Comparison of ENCODE assay signal across 7 mouse cellular contexts in the genomic region with DNA sequence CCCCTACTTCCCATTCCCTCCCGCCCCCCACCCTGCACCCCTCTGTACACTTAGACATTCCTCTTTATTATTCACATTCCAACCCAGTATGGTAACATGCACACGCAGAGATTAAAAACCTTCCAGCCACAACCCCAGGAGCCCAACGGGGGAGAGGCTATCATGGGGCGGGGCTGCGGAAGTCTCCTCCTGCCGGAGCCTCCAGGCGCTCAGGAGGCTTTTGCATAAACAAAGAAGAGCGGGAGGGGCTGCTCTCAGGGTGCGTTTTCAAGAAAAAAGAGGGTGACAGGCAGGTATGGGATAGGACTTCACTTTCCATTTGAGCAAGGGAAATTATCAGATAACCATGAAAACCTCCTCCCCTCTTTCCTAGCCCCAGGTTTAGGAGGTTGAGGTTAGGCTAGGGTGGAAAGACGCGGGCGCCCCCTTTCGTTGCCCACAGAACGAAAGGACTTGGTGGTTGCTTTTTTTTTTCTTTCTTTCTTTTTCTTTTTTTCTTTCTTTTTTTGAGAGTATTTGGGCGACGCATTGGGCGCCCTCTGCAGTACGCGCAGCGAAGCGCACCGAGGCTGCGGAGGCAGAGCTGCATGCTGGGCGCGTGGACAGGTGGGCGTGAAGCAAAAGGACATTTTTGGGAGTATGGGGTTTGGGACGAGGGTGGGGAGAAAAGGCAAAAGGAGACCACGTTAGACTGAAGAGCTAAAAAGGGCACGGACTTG. TPM values are rescaled to one million over a fixed set of nuclear protein-coding genes. Genes with fewer than 3 reads are reported as not detected.
DNase-seq lines count a peak whose midpoint lies in the region; ATAC-seq and TF ChIP-seq lines count a peak whose summit lies in the region.

No protein-coding gene starts in this region.

- under 1% methylated on average over 29 of the region's 29 CpGs for WGBS in limb, embryonic 10.5 days
- 4% methylated on average over 29 of the region's 29 CpGs for WGBS in small intestine, adult 2 months

- no peaks in the 10 kb centered on the region for H3K9me3 ChIP-seq in limb, embryonic 10.5 days (replicated peaks)

- peaks cover 80% of the 10 kb centered on the region for H3K27me3 ChIP-seq in limb, embryonic 10.5 days (ENCODE audit: low read depth, poor library complexity, severe bottlenecking)
- no peaks in the 10 kb centered on the region for H3K27me3 ChIP-seq in small intestine, adult 2 months (ENCODE audit: control insufficient read depth, insufficient read depth, low read length)

- intact Hi-C loops in gastrocnemius, postnatal 14 days (cut with DNase I; ENCODE audit: low total_unique reads) = loop anchor here (5.0 kb wide), 1 partner anchor 82 kb away; no protein-coding TSS in a partner anchor

- TF ChIP-seq POLR2A in small intestine, adult 2 months (IDR thresholded peaks at IDR 0.05; ENCODE audit: low read depth, low read length) = no peak

- ATAC-seq in inflammation-experienced regulatory T-cells, adult 6 months = peak; percentile 54

- H3K4me1 ChIP-seq in limb, embryonic 10.5 days = peaks cover 29% of the 10 kb centered on the region
- H3K4me1 ChIP-seq in small intestine, adult 2 months (ENCODE audit: control insufficient read depth, insufficient read depth, insufficient read length, low read length) = 0 out of 2 replicates have a peak, but pooled peaks cover 3% of the 10 kb centered on the region

- TF ChIP-seq CTCF in small intestine, adult 2 months (IDR thresholded peaks at IDR 0.05; ENCODE audit: extremely low read depth, insufficient read length, insufficient replicate concordance, low read depth, low read length) = peak; percentile 74; the same call in 1 of the 2 replicates

- H3K36me3 ChIP-seq in limb, embryonic 10.5 days = no peaks in the 10 kb centered on the region
- no peaks in the 10 kb centered on the region for H3K36me3 ChIP-seq in small intestine, adult 2 months (ENCODE audit: control insufficient read depth, insufficient read depth, low read length)

- peak overlapping the region; percentile 47 for H3K4me3 ChIP-seq in limb, embryonic 10.5 days
- H3K4me3 ChIP-seq in small intestine, adult 2 months (ENCODE audit: low read depth, low read length) = peak overlapping the region; percentile 63

- peak overlapping the region; percentile 6 for H3K27ac ChIP-seq in limb, embryonic 10.5 days
- no peak overlapping the region for H3K27ac ChIP-seq in small intestine, adult 2 months (ENCODE audit: insufficient read depth, low read depth, low read length)

- DNase-seq in adipocyte (ENCODE audit: low spot score) = peak; percentile 57
- DNase-seq in cerebellum, postnatal 10 days = peak; percentile 79 to 80
- peak; percentile 59 for DNase-seq in gastrocnemius, postnatal 14 days
- DNase-seq in limb, embryonic 10.5 days (ENCODE audit: low spot score) = peak; percentile 66
- peak; percentile 71 for DNase-seq in mesoderm, embryonic 11.5 days (ENCODE audit: low read depth, low spot score)

RNA-seq across cellular contexts. Expression of a gene that starts 5.6 kb away (rescaled TPM):
- 1 to 10 TPM in 1 of 2 experiments, under 1 TPM in 1; 0.96 to 4.6 TPM for total RNA-seq in gastrocnemius, postnatal 14 days (2021)
- polyA plus RNA-seq in inflammation-experienced regulatory T-cells, adult 6 months (2017; shearing (Covaris generic)) = under 1 TPM in 1 of 3 experiments, not detected in 2; 0.54 TPM
- 0.55 and 0.74 TPM in 2 replicates for polyA plus RNA-seq in limb, embryonic 10.5 days (2016; fragmentation: Nextera tagmentation; extraction: Ambion mirVana)
- 2.7 and 56.1 TPM in 2 replicates for polyA plus RNA-seq in small intestine, adult 2 months (2012; rRNA removed)

RNA-seq across cellular contexts. Expression of a gene that starts 8.1 kb away (rescaled TPM):
- total RNA-seq in gastrocnemius, postnatal 14 days (2021) = 1 to 10 TPM; 2.2 to 2.3 TPM
- polyA plus RNA-seq in inflammation-experienced regulatory T-cells, adult 6 months (2017; shearing (Covaris generic)) = 10 to 100 TPM in 1 of 3 experiments, under 1 TPM in 1, not detected in 1; 0.58 to 21.3 TPM
- 0.89 and 1.9 TPM in 2 replicates for polyA plus RNA-seq in limb, embryonic 10.5 days (2016; fragmentation: Nextera tagmentation; extraction: Ambion mirVana)
- 3.1 and 7.8 TPM in 2 replicates for polyA plus RNA-seq in small intestine, adult 2 months (2012; rRNA removed)

RNA-seq across cellular contexts. Expression of a gene that starts 10.9 kb away (rescaled TPM):
- total RNA-seq in gastrocnemius, postnatal 14 days (2021) = 1 to 10 TPM; 3.3 to 4.6 TPM
- 10 to 100 TPM; 11.7 to 19.8 (median 13.9) TPM for polyA plus RNA-seq in inflammation-experienced regulatory T-cells, adult 6 months (2017; shearing (Covaris generic))
- polyA plus RNA-seq in limb, embryonic 10.5 days (2016; fragmentation: Nextera tagmentation; extraction: Ambion mirVana) = 3.1 and 3.4 TPM in 2 replicates
- 2.7 and 8.0 TPM in 2 replicates for polyA plus RNA-seq in small intestine, adult 2 months (2012; rRNA removed)

RNA-seq across cellular contexts. Expression of a gene that starts 16.7 kb away (rescaled TPM):
- 10 to 100 TPM; 43.4 to 58.2 TPM for total RNA-seq in gastrocnemius, postnatal 14 days (2021)
- polyA plus RNA-seq in inflammation-experienced regulatory T-cells, adult 6 months (2017; shearing (Covaris generic)) = under 1 TPM in 1 of 3 experiments, not detected in 2; 0.69 TPM
- polyA plus RNA-seq in limb, embryonic 10.5 days (2016; fragmentation: Nextera tagmentation; extraction: Ambion mirVana) = 33.7 and 34.3 TPM in 2 replicates
- 10.1 and 13.6 TPM in 2 replicates for polyA plus RNA-seq in small intestine, adult 2 months (2012; rRNA removed)

RNA-seq across cellular contexts. Expression of a gene that starts 55.5 kb away (rescaled TPM):
- total RNA-seq in gastrocnemius, postnatal 14 days (2021) = 1 to 10 TPM; 4.1 to 6.4 TPM
- 10 to 100 TPM in 2 of 3 experiments, 1 to 10 TPM in 1; 5.3 to 16.0 (median 11.6) TPM for polyA plus RNA-seq in inflammation-experienced regulatory T-cells, adult 6 months (2017; shearing (Covaris generic))
- polyA plus RNA-seq in limb, embryonic 10.5 days (2016; fragmentation: Nextera tagmentation; extraction: Ambion mirVana) = 33.1 and 38.0 TPM in 2 replicates
- 11.8 and 16.2 TPM in 2 replicates for polyA plus RNA-seq in small intestine, adult 2 months (2012; rRNA removed)
